Mouse (Mus musculus) limb, embryonic 12.5 days (tissue): ENCODE results near the gene Sft2d2. TPM values are rescaled to one million over a fixed set of nuclear protein-coding genes. Genes with fewer than 3 reads are reported as not detected.

Experiments used
- ATAC-seq: fragments of 200-750 bp; cut with Nextera tagmentation; 2 replicates; pipeline ENCODE4 v1.8.0; 2017; ENCODE audit warnings: low read depth, moderate TSS enrichment; ENCODE audit not compliant: insufficient number of reproducible peaks, insufficient read depth, low FRiP score, low TSS enrichment
- H3K27ac ChIP-seq: fragments of 300-500 bp; sonication (generic); 2 replicates; pipeline ENCODE4 v1.5.1; 2016; ENCODE audit warnings: mild to moderate bottlenecking, moderate library complexity
- H3K27me3 ChIP-seq: fragments of 300-500 bp; sonication (generic); 2 replicates; pipeline ENCODE4 v1.6.1; 2016; ENCODE audit warnings: mild to moderate bottlenecking, moderate library complexity
- H3K36me3 ChIP-seq: fragments of 300-500 bp; sonication (generic); 2 replicates; pipeline ENCODE4 v1.6.1; 2016; ENCODE audit warnings: mild to moderate bottlenecking, moderate library complexity
- H3K4me1 ChIP-seq: fragments of 300-500 bp; sonication (generic); replicated peaks from 2 replicates; pipeline ENCODE4 v1.6.1; 2016
- H3K4me2 ChIP-seq: fragments of 300-500 bp; sonication (generic); 2 replicates; pipeline ENCODE4 v1.6.1; 2016; ENCODE audit warnings: mild to moderate bottlenecking, moderate library complexity
- H3K4me3 ChIP-seq: fragments of 300-500 bp; sonication (generic); replicated peaks from 2 replicates; pipeline ENCODE4 v1.5.1; 2016; ENCODE audit warnings: mild to moderate bottlenecking
- H3K9ac ChIP-seq: fragments of 300-500 bp; sonication (generic); replicated peaks from 2 replicates; pipeline ENCODE4 v1.6.1; 2016; ENCODE audit warnings: mild to moderate bottlenecking, moderate library complexity
- H3K9me3 ChIP-seq: fragments of 300-500 bp; sonication (generic); 2 replicates; pipeline ENCODE4 v1.6.1; 2016; ENCODE audit warnings: mild to moderate bottlenecking, moderate library complexity
- WGBS: fragments of 180-500 bp; shearing (Covaris S2); methylation state at CpG from one replicate; pipeline ENCODE4 v1.1.7; 2016; 5-methylcytosine and 5-hydroxymethylcytosine counted together
- polyA plus RNA-seq: library from polyadenylated mRNA; unstranded; fragments of >200 nt; fragmentation: Nextera tagmentation; extraction: Ambion mirVana; gene quantifications from 2 replicates; pipeline ENCODE4 v1.2.1, GENCODE M21; 2016

Gene Sft2d2
- polyA plus RNA-seq, result 16.8 and 18.2 TPM in 2 replicates

DNA sequence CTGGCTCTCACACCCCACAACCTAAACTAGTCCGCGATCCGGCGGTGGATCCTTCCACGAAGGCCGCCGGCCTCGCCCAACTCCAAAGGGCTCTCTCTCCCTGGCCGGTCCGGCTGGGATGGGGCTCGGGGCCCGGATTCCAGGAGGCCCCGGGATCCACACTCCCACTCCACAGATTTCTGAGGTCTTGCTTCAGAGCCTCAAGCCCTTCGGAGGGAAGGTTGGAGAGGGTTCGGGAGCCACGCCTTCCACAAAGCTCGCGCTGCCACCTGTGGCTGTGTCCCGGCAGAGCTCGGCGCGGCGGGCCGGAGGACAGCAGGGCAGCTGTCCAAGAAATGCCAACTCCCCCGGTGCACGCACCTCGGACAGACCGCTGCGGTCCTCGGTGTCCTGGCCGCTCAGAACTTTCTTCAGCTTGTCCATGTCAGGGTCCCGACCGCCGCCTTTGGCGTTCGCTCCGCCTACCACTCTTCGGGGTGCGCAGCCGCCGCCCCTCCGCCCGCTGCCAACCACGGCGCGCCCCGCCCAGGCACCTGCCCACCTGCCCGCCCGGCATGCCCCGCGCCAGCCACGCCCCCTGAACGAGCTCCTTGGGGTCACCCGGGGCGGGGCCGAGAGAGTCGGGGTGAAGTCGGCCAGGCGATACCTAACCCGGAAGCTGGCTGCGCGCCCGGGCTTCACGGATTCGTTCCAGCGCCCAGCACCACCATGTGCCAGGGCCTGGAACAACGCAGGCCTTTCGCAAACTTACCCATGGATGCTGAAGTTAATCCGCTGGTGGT, at the start of gene Sft2d2:
Sft2d2 (minus strand) TSS at position 559 of the 782 bp plus-strand sequence.
- Histone ChIP-seq H3K9me3 (no peaks in the 10 kb centered on the region), H3K36me3 (no peaks in the 10 kb centered on the region), H3K4me1 (peaks cover 12% of the 10 kb centered on the region), H3K27ac (peak within 1 kb of the TSS; percentile 50), H3K27me3 (no peaks in the 10 kb centered on the region), H3K4me3 (peak within 1 kb of the TSS; percentile 72), H3K4me2 (peak within 1 kb of the TSS; percentile 77), H3K9ac (peak within 1 kb of the TSS; percentile 72)
- peak; percentile 93 for ATAC-seq
- WGBS, result under 1% methylated on average over 69 of the region's 69 CpGs

DNA sequence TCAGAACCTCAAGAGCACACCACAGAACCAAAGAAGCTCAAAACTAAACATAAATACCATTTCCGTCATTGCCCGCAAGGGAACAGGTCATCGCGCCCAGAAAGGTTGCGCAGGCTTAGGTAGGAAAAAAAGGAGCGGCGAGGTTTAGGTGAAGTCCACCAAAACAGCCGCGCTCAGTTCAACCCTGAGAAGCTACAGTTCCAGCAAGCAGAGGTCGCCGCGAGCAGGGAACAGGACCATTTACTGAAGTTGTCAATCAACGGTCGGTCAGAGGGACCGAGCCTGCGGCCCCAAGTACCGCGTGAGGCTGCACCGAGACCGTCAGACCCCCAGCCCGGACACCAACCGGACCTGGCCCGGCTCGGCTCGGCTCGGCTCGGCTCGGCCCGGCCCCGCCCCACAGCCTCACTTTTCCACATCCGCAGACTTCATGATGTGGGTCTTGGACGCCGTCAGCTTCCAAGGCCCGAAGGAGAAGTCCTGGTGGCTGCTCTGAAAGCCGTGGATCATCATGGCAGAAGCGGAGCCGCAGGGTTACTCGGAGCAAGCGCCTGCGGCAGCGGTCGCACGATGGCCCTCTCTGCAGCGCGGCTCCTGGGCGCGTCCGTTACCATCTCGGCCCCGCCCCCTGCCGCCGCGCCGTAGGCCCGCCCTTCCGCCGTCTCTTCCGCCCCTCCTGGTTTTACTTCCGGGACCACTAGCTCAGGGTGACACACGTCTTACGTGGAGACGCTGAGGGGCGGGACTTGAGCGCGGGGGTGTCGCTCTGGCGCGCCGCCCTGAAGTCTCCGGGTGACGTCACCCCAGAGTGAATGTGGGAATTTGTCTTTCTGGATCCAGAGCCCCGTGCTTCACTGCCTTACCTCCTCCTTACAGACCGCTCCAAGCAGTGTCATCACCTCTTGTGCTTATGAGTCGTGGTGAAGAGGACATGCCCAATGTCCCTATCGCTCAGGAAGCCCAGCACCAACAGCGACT, 42.4 kb upstream of the Sft2d2 start, which contains the start of gene Tiprl:
Tiprl (minus strand) TSS at position 676 of the 978 bp plus-strand sequence.
- H3K4me3 ChIP-seq, result peak within 1 kb of the TSS; percentile 84
- peak within 1 kb of the TSS; percentile 80 for H3K4me2 ChIP-seq
- H3K4me1 ChIP-seq, result peaks cover 15% of the 10 kb centered on the region
- H3K27ac ChIP-seq, result peak within 1 kb of the TSS; percentile 93
- no peaks in the 10 kb centered on the region for H3K9me3 ChIP-seq
- H3K9ac ChIP-seq, result peak within 1 kb of the TSS; percentile 85
- ATAC-seq, result peak; percentile 99
- no peaks in the 10 kb centered on the region for H3K27me3 ChIP-seq
- no peaks in the 10 kb centered on the region for H3K36me3 ChIP-seq
- under 1% methylated on average over 76 of the region's 76 CpGs for whole genome bisulfite sequencing

DNA sequence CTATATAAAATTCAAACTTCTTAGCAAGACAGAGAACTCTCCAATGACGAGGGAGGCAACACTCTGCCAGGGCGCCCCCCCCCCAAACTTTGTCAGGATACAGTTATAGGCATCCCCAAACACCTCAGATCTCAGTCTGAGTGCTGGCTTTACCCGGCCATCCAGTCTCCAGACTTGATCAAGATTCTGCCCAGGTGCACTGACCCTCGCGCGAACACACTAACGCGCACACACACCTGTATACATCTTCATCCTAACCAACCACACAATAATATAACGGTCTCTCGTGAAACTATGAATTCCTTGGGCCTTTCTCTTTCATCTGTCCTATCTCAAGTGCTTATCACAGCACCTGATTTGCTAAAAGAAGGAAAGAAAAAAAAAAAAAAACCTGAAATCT, 41.6 kb upstream of the Sft2d2 start:
- peak overlapping the region; percentile 93; the same call in 1 of the 2 replicates for H3K27ac ChIP-seq
- no peak for ATAC-seq
- H3K9ac ChIP-seq, result peak overlapping the region; percentile 85
- no peaks in the 10 kb centered on the region for H3K36me3 ChIP-seq
- no peaks in the 10 kb centered on the region for H3K9me3 ChIP-seq
- peak overlapping the region; percentile 80 for H3K4me2 ChIP-seq
- no peaks in the 10 kb centered on the region for H3K27me3 ChIP-seq
- H3K4me1 ChIP-seq, result peaks cover 15% of the 10 kb centered on the region
- 20% methylated on average over 10 of the region's 10 CpGs for WGBS
- H3K4me3 ChIP-seq, result peak overlapping the region; percentile 84

DNA sequence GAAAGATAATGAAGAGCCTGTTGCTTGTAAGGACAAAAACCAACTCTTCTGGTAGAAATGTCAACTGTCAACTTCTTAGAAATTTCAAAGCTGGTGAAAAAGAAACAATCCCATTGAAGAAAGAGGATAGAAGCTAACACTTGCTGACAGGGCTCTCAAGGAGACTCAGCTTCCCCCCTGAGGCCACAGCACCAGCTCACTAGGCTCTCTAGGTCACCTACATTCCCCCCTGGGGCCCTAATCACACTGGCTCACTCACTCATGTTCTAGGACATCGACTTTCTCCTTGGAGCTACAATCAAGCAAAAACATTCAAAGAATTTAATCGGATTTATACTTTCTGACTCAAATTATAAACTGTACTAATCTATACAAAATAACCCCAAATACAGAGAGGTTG, 39.6 kb upstream of the Sft2d2 start:
- H3K27ac ChIP-seq, result no peak overlapping the region
- peaks cover 15% of the 10 kb centered on the region for H3K4me1 ChIP-seq
- ATAC-seq, result no peak
- H3K27me3 ChIP-seq, result no peaks in the 10 kb centered on the region
- no peak overlapping the region for H3K4me2 ChIP-seq
- WGBS, result 86% methylated on average over 2 of the region's 2 CpGs
- H3K9me3 ChIP-seq, result no peaks in the 10 kb centered on the region
- no peak overlapping the region for H3K4me3 ChIP-seq
- no peaks in the 10 kb centered on the region for H3K36me3 ChIP-seq
- no peak overlapping the region for H3K9ac ChIP-seq

DNA sequence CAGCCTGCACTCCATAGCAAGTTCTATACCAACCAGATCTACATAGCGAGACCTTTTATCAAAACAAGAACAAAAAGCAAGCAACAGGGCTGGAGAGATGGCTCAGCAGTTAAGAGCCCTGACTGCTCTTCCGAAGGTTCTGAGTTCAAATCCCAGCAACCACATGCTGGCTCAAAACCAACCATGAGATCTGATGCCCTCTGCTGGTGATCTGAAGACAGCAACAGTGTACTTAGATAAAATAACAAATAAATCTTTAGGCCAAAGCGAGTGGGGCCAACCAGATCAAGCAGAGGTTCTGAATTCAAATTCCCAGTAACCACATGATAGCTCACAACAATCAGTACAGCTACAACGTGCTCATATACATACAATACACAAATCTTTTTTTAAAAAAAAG, 36.5 kb upstream of the Sft2d2 start:
- Histone ChIP-seq H3K27me3 (no peaks in the 10 kb centered on the region), H3K4me1 (peaks cover 6% of the 10 kb centered on the region), H3K27ac (no peak overlapping the region), H3K4me2 (no peak overlapping the region), H3K9ac (no peak overlapping the region), H3K36me3 (peaks cover 9% of the 10 kb centered on the region), H3K9me3 (no peaks in the 10 kb centered on the region), H3K4me3 (no peak overlapping the region)
- no peak for ATAC-seq
- WGBS, result 98% methylated on average over 4 of the region's 4 CpGs

DNA sequence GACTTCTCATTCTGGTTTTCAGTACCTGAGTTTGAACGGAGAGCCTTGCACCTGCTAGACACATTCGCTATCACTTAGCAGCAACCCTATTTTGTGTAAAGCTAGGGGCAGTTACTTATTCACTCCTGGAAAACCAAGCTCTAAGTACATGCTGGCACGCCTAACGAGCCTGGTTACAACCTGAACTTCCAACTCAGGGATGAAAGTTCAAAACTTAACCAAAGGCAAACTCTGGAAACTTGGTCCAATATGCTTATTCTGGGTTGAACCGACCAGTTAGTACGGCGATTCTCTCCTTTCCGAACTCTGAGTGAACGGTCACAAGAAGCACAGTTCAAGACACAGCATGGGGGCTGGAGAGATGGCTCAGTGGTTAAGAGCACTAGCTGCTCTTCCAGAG, 35.3 kb upstream of the Sft2d2 start:
- Histone ChIP-seq H3K9ac (no peak overlapping the region), H3K4me1 (no peaks in the 10 kb centered on the region), H3K36me3 (peaks cover 20% of the 10 kb centered on the region), H3K4me3 (no peak overlapping the region), H3K27me3 (no peaks in the 10 kb centered on the region), H3K9me3 (no peaks in the 10 kb centered on the region), H3K4me2 (no peak overlapping the region), H3K27ac (no peak overlapping the region)
- 95% methylated on average over 9 of the region's 9 CpGs for WGBS
- ATAC-seq, result no peak

DNA sequence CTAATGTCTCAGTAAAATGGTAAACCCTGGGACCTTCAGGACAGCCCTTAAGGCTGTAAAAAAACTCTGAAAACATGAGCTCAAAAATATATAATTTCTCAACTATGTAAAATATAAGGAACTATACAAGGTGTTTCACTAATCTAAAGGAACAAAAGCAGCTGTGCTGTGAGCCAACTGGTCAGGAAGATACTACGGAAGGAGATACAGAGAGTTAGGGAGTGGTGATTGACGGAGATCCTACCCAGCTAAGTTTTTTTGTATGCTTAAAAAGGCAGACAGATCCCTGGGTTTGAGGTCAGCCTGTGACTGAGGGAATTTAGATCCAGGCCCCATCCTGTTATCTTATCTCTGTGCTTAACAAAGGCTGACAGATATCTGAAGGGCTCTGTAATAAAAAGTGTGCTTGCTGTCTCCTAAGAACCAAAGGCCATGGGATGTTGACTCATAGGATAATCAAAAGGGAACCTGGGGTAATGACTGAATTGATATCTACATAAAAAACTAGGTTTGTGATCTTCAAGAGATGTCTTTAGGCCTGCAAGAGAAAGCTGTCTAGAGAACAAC, 22.9 kb upstream of the Sft2d2 start:
- Histone ChIP-seq H3K9ac (no peak overlapping the region), H3K9me3 (no peaks in the 10 kb centered on the region), H3K4me2 (no peak overlapping the region), H3K36me3 (peaks cover 81% of the 10 kb centered on the region), H3K27me3 (no peaks in the 10 kb centered on the region), H3K4me3 (no peak overlapping the region), H3K27ac (no peak overlapping the region), H3K4me1 (no peaks in the 10 kb centered on the region)
- ATAC-seq, result no peak
- 85% methylated on average over 2 of the region's 2 CpGs for WGBS

DNA sequence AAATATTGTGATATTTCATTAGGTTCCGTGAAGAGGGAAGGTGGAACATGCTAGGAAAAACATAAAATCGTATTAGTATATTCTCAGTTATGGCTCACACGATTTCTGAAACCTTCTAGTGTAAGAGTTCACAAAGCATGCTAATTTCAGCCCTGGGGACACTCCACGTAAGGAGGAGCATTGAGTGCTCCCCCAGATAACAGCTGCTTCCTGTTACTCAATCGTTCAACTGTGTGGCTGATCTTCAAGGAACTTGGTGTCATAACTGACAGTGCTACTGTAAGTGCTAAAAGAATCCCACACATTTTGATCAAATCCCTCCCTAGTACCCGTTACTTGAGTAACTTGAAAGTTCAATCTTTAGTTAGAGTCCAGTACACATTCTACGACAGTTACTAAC, 21.6 kb upstream of the Sft2d2 start:
- WGBS, result 90% methylated on average over 7 of the region's 7 CpGs
- Histone ChIP-seq H3K4me3 (no peak overlapping the region), H3K27me3 (no peaks in the 10 kb centered on the region), H3K9me3 (no peaks in the 10 kb centered on the region), H3K9ac (no peak overlapping the region), H3K27ac (no peak overlapping the region), H3K4me1 (no peaks in the 10 kb centered on the region), H3K4me2 (no peak overlapping the region), H3K36me3 (peaks cover 69% of the 10 kb centered on the region)
- no peak for ATAC-seq

DNA sequence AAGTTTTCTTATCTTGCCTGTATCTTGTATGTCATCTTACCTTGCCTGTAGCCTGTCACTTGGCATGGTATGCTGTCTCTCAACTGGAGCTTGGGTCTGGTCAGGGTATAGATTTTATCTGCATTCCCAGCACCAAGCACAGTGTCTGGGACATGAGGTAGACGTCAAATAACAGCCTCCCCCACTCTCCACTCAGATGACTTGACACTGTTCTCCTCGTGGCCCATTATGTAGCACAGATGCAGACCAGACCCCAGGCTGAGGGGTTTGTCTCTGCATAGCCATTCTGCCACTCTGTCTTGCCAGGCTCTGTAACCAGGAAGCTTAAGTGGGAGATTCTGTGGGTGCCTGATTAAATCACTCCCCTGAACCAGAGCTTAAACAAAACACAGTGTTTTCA, 11.4 kb upstream of the Sft2d2 start:
- Histone ChIP-seq H3K36me3 (no peaks in the 10 kb centered on the region), H3K4me1 (peaks cover 7% of the 10 kb centered on the region; the same call in 1 of the 2 replicates), H3K27me3 (no peaks in the 10 kb centered on the region), H3K4me3 (no peak overlapping the region), H3K27ac (no peak overlapping the region), H3K9me3 (no peaks in the 10 kb centered on the region), H3K9ac (no peak overlapping the region), H3K4me2 (no peak overlapping the region)
- ATAC-seq, result no peak
- WGBS, result 18% methylated on average over 2 of the region's 2 CpGs

DNA sequence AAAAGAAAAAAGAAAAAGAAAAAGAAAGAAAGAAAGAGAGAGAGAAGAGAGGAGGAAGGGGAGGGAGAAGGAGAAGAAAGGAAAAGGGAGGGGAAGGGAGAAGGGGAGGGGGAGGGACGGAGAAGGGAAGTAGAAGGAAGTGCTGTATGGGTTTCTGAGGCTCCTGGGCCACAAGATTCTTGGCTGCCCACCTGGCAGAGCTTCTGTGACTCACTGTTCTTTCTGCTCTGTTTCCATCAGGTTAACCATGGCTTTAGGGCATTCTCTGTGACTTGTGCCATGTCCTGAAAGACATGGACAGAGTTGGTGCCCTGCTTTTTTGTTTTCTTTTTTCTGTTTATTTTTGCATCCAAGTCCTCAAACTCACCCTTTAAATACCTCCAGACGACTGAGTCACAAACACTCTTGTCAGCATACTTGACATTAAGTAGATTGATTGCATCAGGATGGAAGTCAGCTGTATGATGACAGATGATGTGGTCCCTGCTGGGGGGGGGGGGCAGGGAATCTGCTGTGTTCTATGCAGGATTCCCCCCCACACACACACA, 9.3 kb upstream of the Sft2d2 start:
- ATAC-seq, result no peak
- 36% methylated on average over 2 of the region's 2 CpGs for WGBS

More for the DNA sequence above, 9.3 kb upstream of the Sft2d2 start:
- Histone ChIP-seq H3K4me2 (no peak overlapping the region), H3K27ac (no peak overlapping the region), H3K9me3 (no peaks in the 10 kb centered on the region), H3K4me1 (peaks cover 7% of the 10 kb centered on the region; the same call in 1 of the 2 replicates), H3K4me3 (no peak overlapping the region), H3K36me3 (no peaks in the 10 kb centered on the region), H3K9ac (no peak overlapping the region), H3K27me3 (no peaks in the 10 kb centered on the region)
